Mouse (Mus musculus) intestine, embryonic 16.5 days (tissue): ENCODE measurements around the gene Olfr1044. TPM values are rescaled to one million over a fixed set of nuclear protein-coding genes. Genes with fewer than 3 reads are reported as not detected.
"Not testable (repeated sequence)": the region's sequence is repeated elsewhere in the genome, so short reads cannot be mapped to it uniquely, and the experiment has no call there.

Experiments
- ATAC-seq: fragments of 200-750 bp; cut with Nextera tagmentation; 2 replicates; pipeline ENCODE4 v1.8.0; 2017; ENCODE audit warnings: moderate TSS enrichment, moderate library complexity
- H3K27ac ChIP-seq: fragments of 300-500 bp; sonication (generic); 2 replicates; pipeline ENCODE4 v1.5.1; 2014; ENCODE audit warnings: mild to moderate bottlenecking, low read length
- H3K27me3 ChIP-seq: fragments of 300-500 bp; sonication (generic); replicated peaks from 2 replicates; pipeline ENCODE4 v1.6.1; 2014; ENCODE audit warnings: low read length, control low read depth, mixed read lengths; ENCODE audit not compliant: control insufficient read depth, insufficient read depth
- H3K36me3 ChIP-seq: fragments of 300-500 bp; sonication (generic); 2 replicates; pipeline ENCODE4 v1.6.1; 2014; ENCODE audit warnings: low read length, control low read depth; ENCODE audit not compliant: control insufficient read depth, insufficient read depth
- H3K4me1 ChIP-seq: fragments of 300-500 bp; sonication (generic); 2 replicates; pipeline ENCODE4 v1.6.1; 2014; ENCODE audit warnings: low read length, control low read depth, mixed read lengths; ENCODE audit not compliant: control insufficient read depth, insufficient read depth
- H3K4me2 ChIP-seq: fragments of 300-500 bp; sonication (generic); 2 replicates; pipeline ENCODE4 v1.6.1; 2014; ENCODE audit warnings: low read depth, low read length, control low read depth
- H3K4me3 ChIP-seq: fragments of 300-500 bp; sonication (generic); 2 replicates; pipeline ENCODE4 v1.5.1; 2014; ENCODE audit warnings: mild to moderate bottlenecking, low read length
- H3K9ac ChIP-seq: fragments of 300-500 bp; sonication (generic); 2 replicates; pipeline ENCODE4 v1.6.1; 2014; ENCODE audit warnings: low read depth, low read length
- H3K9me3 ChIP-seq: fragments of 300-500 bp; sonication (generic); 2 replicates; pipeline ENCODE4 v1.6.1; 2016; ENCODE audit warnings: low read length, control low read depth; ENCODE audit not compliant: control insufficient read depth
- WGBS: fragments of 180-500 bp; shearing (Covaris S2); extraction: QIAGEN DNeasy Blood & Tissue Kit; methylation state at CpG from one replicate; pipeline ENCODE4 v1.1.7; 2014; 5-methylcytosine and 5-hydroxymethylcytosine counted together
- polyA plus RNA-seq: library from polyadenylated mRNA; unstranded; fragments of >200 nt; fragmentation: Nextera tagmentation; extraction: Ambion mirVana; gene quantifications from 2 replicates; pipeline ENCODE4 v1.2.1, GENCODE M21; 2015

Olfr1044 gene
- not detected in 2 replicates for polyA plus RNA-seq

- Histone ChIP-seq H3K27ac (no peak within 1 kb of the TSS), H3K4me1 (no peaks in the 10 kb centered on the region), H3K4me2 (no peak within 1 kb of the TSS), H3K27me3 (no peaks in the 10 kb centered on the region), H3K4me3 (no peak within 1 kb of the TSS), H3K36me3 (no peaks in the 10 kb centered on the region), H3K9ac (no peak within 1 kb of the TSS), H3K9me3 (no peaks in the 10 kb centered on the region)
- ATAC-seq: no peak
Observed at GRCm38 (mm10) chr2:86177720-86178119, at the start of gene Olfr1044. Gene Olfr1044 (minus strand): TSS chr2:86177820.

DNA sequence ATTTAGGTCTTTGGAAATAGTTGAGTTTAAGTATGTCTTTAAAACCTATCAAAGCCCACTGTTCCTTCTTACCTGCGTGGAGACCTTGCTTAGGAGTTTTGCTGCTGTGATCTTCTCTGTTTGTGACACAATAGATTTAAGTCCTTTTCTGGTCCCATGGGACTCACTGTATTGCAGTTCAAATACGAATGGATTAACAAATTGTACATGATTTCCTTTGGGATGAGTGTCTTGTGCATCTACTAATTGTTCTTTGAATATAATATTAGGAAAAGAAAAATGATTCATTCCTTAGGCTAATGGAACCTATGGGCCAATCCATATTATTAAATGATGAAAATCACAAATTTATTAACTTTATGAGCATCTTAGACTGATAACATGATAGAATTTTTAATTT lies 41.6 kb upstream of the Olfr1044 start, which contains the start of gene Olfr1046:
Olfr1046 (minus strand) TSS at position 101 of the 400 bp plus-strand sequence.
- H3K36me3 ChIP-seq: no peaks in the 10 kb centered on the region
- 72% methylated on average over 2 of the region's 2 CpGs for WGBS
- no peak within 1 kb of the TSS for H3K27ac ChIP-seq
- no peak within 1 kb of the TSS for H3K4me2 ChIP-seq
- no peak within 1 kb of the TSS for H3K9ac ChIP-seq
- no peaks in the 10 kb centered on the region for H3K9me3 ChIP-seq
- H3K27me3 ChIP-seq: no peaks in the 10 kb centered on the region
- H3K4me3 ChIP-seq: no peak within 1 kb of the TSS
- ATAC-seq: no peak
- no peaks in the 10 kb centered on the region for H3K4me1 ChIP-seq

DNA sequence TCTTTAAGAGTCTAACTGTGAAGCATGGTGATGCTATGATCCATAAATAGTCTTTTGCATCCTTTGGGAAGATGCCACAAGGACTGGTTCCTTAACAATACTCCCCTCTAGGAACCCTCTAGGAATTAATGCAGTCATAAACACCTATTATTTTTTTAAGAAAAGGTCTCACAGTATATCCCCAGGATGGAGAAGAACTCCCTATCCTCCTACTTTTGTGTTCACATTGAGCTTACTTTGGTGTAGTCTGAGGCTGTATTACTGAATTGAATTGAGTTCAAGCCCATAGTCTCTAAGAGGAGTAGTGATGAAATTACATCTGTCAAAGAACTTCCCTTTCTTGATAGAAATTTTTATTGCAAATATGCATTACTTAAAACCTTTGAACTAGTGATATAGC lies 25.3 kb upstream of the Olfr1044 start, which contains the start of gene Olfr1045:
Olfr1045 (minus strand) TSS at position 101 of the 400 bp plus-strand sequence.
- no peak within 1 kb of the TSS for H3K9ac ChIP-seq
- no peak within 1 kb of the TSS for H3K4me3 ChIP-seq
- no peaks in the 10 kb centered on the region for H3K4me1 ChIP-seq
- no peak for ATAC-seq
- no peaks in the 10 kb centered on the region for H3K9me3 ChIP-seq
- H3K36me3 ChIP-seq: no peaks in the 10 kb centered on the region
- H3K27ac ChIP-seq: no peak within 1 kb of the TSS
- no peaks in the 10 kb centered on the region for H3K27me3 ChIP-seq
- no peak within 1 kb of the TSS for H3K4me2 ChIP-seq

- H3K27me3 ChIP-seq: no peaks in the 10 kb centered on the region
- H3K9me3 ChIP-seq: no peaks in the 10 kb centered on the region
- H3K27ac ChIP-seq: no peak overlapping the region
- no peaks in the 10 kb centered on the region for H3K4me1 ChIP-seq
- no peak overlapping the region for H3K9ac ChIP-seq
- no peaks in the 10 kb centered on the region for H3K36me3 ChIP-seq
- ATAC-seq: no peak
- no peak overlapping the region for H3K4me3 ChIP-seq
- no peak overlapping the region for H3K4me2 ChIP-seq
- 47% methylated on average over 1 of the region's 1 CpGs for WGBS
Observed at GRCm38 (mm10) chr2:86195863-86196262, 18.2 kb upstream of the Olfr1044 start.

DNA sequence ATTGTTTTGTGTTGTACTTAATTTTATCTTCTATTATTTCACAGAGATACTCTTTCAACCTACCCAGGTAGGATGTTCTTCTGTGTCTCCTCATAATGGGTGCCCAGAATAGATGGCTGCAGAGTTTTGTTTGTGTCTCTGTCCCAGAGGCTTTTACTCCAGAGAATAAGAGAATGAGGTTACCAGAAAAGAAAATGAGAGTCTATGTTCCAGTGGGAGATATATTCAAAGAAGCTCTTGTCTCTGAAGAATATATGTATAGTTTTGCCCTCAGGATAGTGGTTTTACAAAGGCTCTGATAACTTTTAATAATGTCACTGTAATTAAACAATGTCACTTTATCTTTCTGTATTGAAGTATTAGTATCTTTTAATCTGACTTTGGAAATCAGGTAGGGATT lies 8.0 kb upstream of the Olfr1044 start, which contains the start of gene Olfr52:
Olfr52 (minus strand) TSS at position 101 of the 400 bp plus-strand sequence.
- Histone ChIP-seq H3K9ac (no peak within 1 kb of the TSS), H3K4me2 (no peak within 1 kb of the TSS), H3K4me1 (no peaks in the 10 kb centered on the region), H3K4me3 (no peak within 1 kb of the TSS), H3K36me3 (no peaks in the 10 kb centered on the region), H3K9me3 (no peaks in the 10 kb centered on the region), H3K27ac (no peak within 1 kb of the TSS), H3K27me3 (no peaks in the 10 kb centered on the region)
- ATAC-seq: no peak

- 78% methylated on average over 3 of the region's 3 CpGs for WGBS
- no peaks in the 10 kb centered on the region for H3K4me1 ChIP-seq
- no peaks in the 10 kb centered on the region for H3K36me3 ChIP-seq
- no peak overlapping the region for H3K4me2 ChIP-seq
- H3K9ac ChIP-seq: no peak overlapping the region
- no peaks in the 10 kb centered on the region for H3K27me3 ChIP-seq
- ATAC-seq: no peak
- no peak overlapping the region for H3K27ac ChIP-seq
- H3K9me3 ChIP-seq: no peaks in the 10 kb centered on the region
- H3K4me3 ChIP-seq: no peak overlapping the region
Observed at GRCm38 (mm10) chr2:86179950-86180349, 2.3 kb upstream of the Olfr1044 start.

GRCm38 (mm10) chr2:86175422-86175821 lies 2.2 kb downstream of the Olfr1044 start:
- H3K36me3 ChIP-seq, H3K27me3 ChIP-seq, H3K4me3 ChIP-seq, H3K4me1 ChIP-seq, H3K9me3 ChIP-seq, ATAC-seq, H3K4me2 ChIP-seq, H3K27ac ChIP-seq, H3K9ac ChIP-seq: not testable (repeated sequence)
- WGBS: 91% methylated on average over 7 of the region's 7 CpGs

- Histone ChIP-seq H3K9ac (no peak within 1 kb of the TSS), H3K9me3 (no peaks in the 10 kb centered on the region), H3K4me3 (no peak within 1 kb of the TSS), H3K36me3 (no peaks in the 10 kb centered on the region), H3K4me1 (no peaks in the 10 kb centered on the region), H3K4me2 (no peak within 1 kb of the TSS), H3K27me3 (no peaks in the 10 kb centered on the region), H3K27ac (no peak within 1 kb of the TSS)
- no peak for ATAC-seq
- 78% methylated on average over 2 of the region's 2 CpGs for WGBS
Observed at GRCm38 (mm10) chr2:86167422-86167821, 10.2 kb downstream of the Olfr1044 start, which contains the start of gene Olfr1043. Gene Olfr1043 (minus strand): TSS chr2:86167522.

DNA sequence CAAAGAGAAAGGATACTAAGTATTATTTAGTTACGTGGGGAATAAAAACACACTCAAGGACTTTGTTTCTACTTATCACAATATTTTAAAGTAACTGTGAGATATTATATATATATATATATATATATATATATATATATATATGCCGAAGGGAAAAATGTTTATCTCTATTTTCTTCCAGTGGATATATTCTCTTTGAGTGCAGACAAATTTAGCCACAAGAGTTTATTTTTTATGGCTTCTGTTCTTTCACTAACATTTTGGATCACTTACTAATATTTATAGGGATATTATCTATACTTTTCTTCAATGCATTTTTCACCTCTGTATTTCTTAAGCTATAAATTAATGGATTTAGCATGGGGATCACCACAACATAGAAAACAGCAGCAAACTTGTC lies 15.9 kb downstream of the Olfr1044 start, which contains the start of gene Olfr1042:
Olfr1042 (minus strand) TSS at position 101 of the 400 bp plus-strand sequence.
- Histone ChIP-seq H3K36me3 (no peaks in the 10 kb centered on the region), H3K27me3 (no peaks in the 10 kb centered on the region), H3K4me1 (no peaks in the 10 kb centered on the region), H3K9ac (no peak within 1 kb of the TSS), H3K4me3 (no peak within 1 kb of the TSS), H3K9me3 (no peaks in the 10 kb centered on the region), H3K27ac (no peak within 1 kb of the TSS), H3K4me2 (no peak within 1 kb of the TSS)
- 84% methylated on average over 2 of the region's 2 CpGs for WGBS
- no peak for ATAC-seq

GRCm38 (mm10) chr2:86146632-86147031 lies 31.0 kb downstream of the Olfr1044 start, which contains the start of gene Olfr1040:
Gene Olfr1040 (minus strand): TSS chr2:86146732.
- ATAC-seq: no peak
- Histone ChIP-seq H3K9me3 (no peaks in the 10 kb centered on the region), H3K9ac (no peak within 1 kb of the TSS), H3K27ac (no peak within 1 kb of the TSS), H3K4me3 (no peak within 1 kb of the TSS), H3K36me3 (no peaks in the 10 kb centered on the region), H3K4me2 (no peak within 1 kb of the TSS), H3K27me3 (no peaks in the 10 kb centered on the region), H3K4me1 (no peaks in the 10 kb centered on the region)
- WGBS: 78% methylated on average over 1 of the region's 1 CpGs
